Mouse (Mus musculus) olfactory bulb, adult 2 months (tissue): ENCODE results near the gene Zfp513.

ENCODE experiments used
- CTCF ChIP-seq: fragments of 200-500 bp; IDR thresholded peaks from 2 replicates; pipeline ENCODE4 v1.5.1; 2012; ENCODE audit warnings: low read depth, mild to moderate bottlenecking, low read length, moderate library complexity; ENCODE audit not compliant: insufficient read depth
- POLR2A ChIP-seq: fragments of 200-500 bp; IDR thresholded peaks from 2 replicates; pipeline ENCODE4 v1.6.1; 2012; ENCODE audit warnings: mild to moderate bottlenecking, low read depth, low read length, moderate library complexity; ENCODE audit not compliant: insufficient read depth

GRCm38 (mm10) chr5:31219474-31219873 lies 17.4 kb upstream of the Zfp513 start:
- no peak for TF ChIP-seq CTCF
- TF ChIP-seq POLR2A = no peak
